Comparison of ENCODE assay signal across 13 mouse cellular contexts in genomic region chr7:133047287-133047686, GRCm38 (mm10).
A peak's percentile ranks its signal among the peaks of the same experiment; 100 is the strongest.
DNase-seq lines count a peak whose midpoint lies in the region; ATAC-seq lines count a peak whose summit lies in the region.
"Had no signal": no experiment of that assay in that cellular context is flagged by ENCODE, and none has a peak within 500 bp of the region (broad histone marks: within the 10 kb centered on the region; RNA-seq: fewer than 3 reads in every experiment).

No protein-coding gene starts in this region.

- no peak for ATAC-seq in kidney, embryonic 15.5 days (replicated peaks; ENCODE audit: low FRiP score)
- no peak for ATAC-seq in cerebellum, adult (ENCODE audit: insufficient number of reproducible peaks, low FRiP score, low TSS enrichment)
- ATAC-seq: CD4-positive, CD25-positive, alpha-beta regulatory T cell, adult 4 months; forebrain, embryonic 16.5 days had no signal

- WGBS in kidney, embryonic 15.5 days: 70% methylated on average over 4 of the region's 4 CpGs

- no peak overlapping the region for H3K4me3 ChIP-seq in kidney, embryonic 15.5 days (replicated peaks)
- H3K4me3 ChIP-seq in brown adipose tissue, adult 24 weeks (ENCODE audit: insufficient read depth, low read depth, low read length): no peak overlapping the region
- H3K4me3 ChIP-seq: embryonic facial prominence, embryonic 13.5 days; liver, embryonic 15.5 days had no signal

- no peak overlapping the region for H3K4me2 ChIP-seq in kidney, embryonic 15.5 days
- H3K4me2 ChIP-seq: embryonic facial prominence, embryonic 13.5 days; liver, embryonic 15.5 days had no signal

- peaks cover 28% of the 10 kb centered on the region for H3K36me3 ChIP-seq in kidney, embryonic 15.5 days
- H3K36me3 ChIP-seq: liver, embryonic 15.5 days had no signal

- H3K9ac ChIP-seq in kidney, embryonic 15.5 days: no peak overlapping the region
- H3K9ac ChIP-seq: embryonic facial prominence, embryonic 13.5 days; liver, embryonic 15.5 days had no signal

- no peaks in the 10 kb centered on the region for H3K9me3 ChIP-seq in kidney, embryonic 15.5 days (replicated peaks)
- H3K9me3 ChIP-seq: embryonic facial prominence, embryonic 13.5 days; liver, embryonic 15.5 days had no signal

- H3K27ac ChIP-seq in kidney, embryonic 15.5 days: 0 out of 2 replicates have a peak overlapping the region, but pooled peaks have one; percentile 13
- peak overlapping the region; percentile 19; the same call in 1 of the 2 replicates for H3K27ac ChIP-seq in brown adipose tissue, adult 24 weeks (replicated peaks; ENCODE audit: low read depth, low read length)
- H3K27ac ChIP-seq: embryonic facial prominence, embryonic 13.5 days; liver, embryonic 15.5 days had no signal

- H3K27me3 ChIP-seq in kidney, embryonic 15.5 days: no peaks in the 10 kb centered on the region
- H3K27me3 ChIP-seq: embryonic facial prominence, embryonic 13.5 days; liver, embryonic 15.5 days had no signal

- H3K4me1 ChIP-seq in kidney, embryonic 15.5 days: peaks cover 82% of the 10 kb centered on the region
- peaks cover 14% of the 10 kb centered on the region for H3K4me1 ChIP-seq in brown adipose tissue, adult 24 weeks (ENCODE audit: control insufficient read depth, insufficient read depth, insufficient read length, low read length)

- no peak for DNase-seq in kidney, adult 11 months
- peak; percentile 33 for DNase-seq in heart, postnatal 4 days
- peak; percentile 69 to 71 for DNase-seq in lung, postnatal 4 days
- DNase-seq in left cerebral cortex, postnatal 14 days (ENCODE audit: low spot score in 2 of 2): no peak
- DNase-seq in layer of hippocampus, adult 9-10 months (ENCODE audit: low spot score): no peak
- DNase-seq: cerebellum, postnatal 14 days had no signal

- intact Hi-C loops in left cerebral cortex, postnatal 14 days (cut with DNase I): no loop called here

Comparison
In these comparisons a context has a peak if more than half of its experiments do, and no peak if none do; other contexts are left out.
1. DNase-seq: peak in heart, postnatal 4 days (single experiment) and lung, postnatal 4 days (2 of 2); none in kidney, adult 11 months (single experiment), left cerebral cortex, postnatal 14 days (0 of 2) and layer of hippocampus, adult 9-10 months (single experiment).